18 mouse cellular contexts compared by ENCODE assay signal in the genomic region with DNA sequence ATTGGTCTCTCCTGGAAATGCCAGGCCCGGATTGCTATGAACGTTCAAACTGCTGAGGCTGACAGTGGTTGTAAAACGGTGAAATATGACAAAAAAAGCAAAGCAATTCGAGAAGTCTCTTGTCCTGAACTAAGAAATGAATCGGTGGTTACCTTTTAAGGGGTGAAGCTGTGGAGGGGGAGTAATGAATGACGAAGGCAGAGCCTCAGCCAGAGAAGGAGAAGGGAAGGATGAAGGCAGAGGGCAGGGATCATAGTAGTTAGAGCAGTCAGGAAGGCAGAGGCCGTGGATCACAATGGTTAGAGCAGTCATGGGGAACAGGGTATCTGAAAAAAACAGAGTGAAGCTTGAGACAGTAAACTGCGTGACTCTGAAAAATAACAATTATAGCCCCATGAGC.
A peak's percentile ranks its signal among the peaks of the same experiment; 100 is the strongest.
DNase-seq lines count a peak whose midpoint lies in the region; ATAC-seq and TF ChIP-seq lines count a peak whose summit lies in the region.
"Had no signal": no experiment of that assay in that cellular context is flagged by ENCODE, and none has a peak within 500 bp of the region (broad histone marks: within the 10 kb centered on the region; RNA-seq: fewer than 3 reads in every experiment).

No protein-coding gene starts in this region.

- H3K4me3 ChIP-seq in kidney, embryonic 15.5 days (replicated peaks), result no peak overlapping the region
- H3K4me3 ChIP-seq in kidney, adult 2 months (ENCODE audit: insufficient read depth, low read depth, low read length), result no peak overlapping the region
- no peak overlapping the region for H3K4me3 ChIP-seq in kidney, postnatal 0 days (replicated peaks; ENCODE audit: low read depth, low read length)
- H3K4me3 ChIP-seq: embryonic facial prominence, embryonic 10.5 days; embryonic facial prominence, embryonic 12.5 days; forebrain, embryonic 13.5 days; forebrain, embryonic 15.5 days had no signal

- 0 out of 2 replicates have a peak, but pooled peaks cover 3% of the 10 kb centered on the region for H3K4me1 ChIP-seq in kidney, embryonic 15.5 days
- H3K4me1 ChIP-seq in kidney, adult 2 months (ENCODE audit: control insufficient read depth, insufficient read depth, low read length), result no peaks in the 10 kb centered on the region
- H3K4me1 ChIP-seq in kidney, postnatal 0 days (replicated peaks; ENCODE audit: insufficient read depth, low read length), result no peaks in the 10 kb centered on the region
- H3K4me1 ChIP-seq: embryonic facial prominence, embryonic 10.5 days; embryonic facial prominence, embryonic 12.5 days had no signal

- no peak for TF ChIP-seq POLR2A in kidney, adult 2 months (IDR thresholded peaks at IDR 0.05; ENCODE audit: low read depth, low read length)

- ATAC-seq in kidney, embryonic 15.5 days (replicated peaks; ENCODE audit: low FRiP score), result peak; percentile 66
- no peak for ATAC-seq in kidney, postnatal 0 days (replicated peaks; ENCODE audit: low FRiP score, low read depth)
- ATAC-seq: forebrain, embryonic 13.5 days; forebrain, embryonic 15.5 days; forebrain, postnatal 0 days had no signal

- 20% methylated on average over 8 of the region's 8 CpGs for WGBS in kidney, embryonic 15.5 days
- WGBS in kidney, adult 2 months, result 28% methylated on average over 8 of the region's 8 CpGs
- 24% methylated on average over 8 of the region's 8 CpGs for WGBS in kidney, postnatal 0 days

- no peak for DNase-seq in kidney, adult 2 months
- peak; percentile 48 for DNase-seq in kidney, postnatal 0 days (ENCODE audit: low spot score)
- DNase-seq in kidney, postnatal 36 days, result no peak
- no peak for DNase-seq in cerebellum, postnatal 25 days
- DNase-seq: adrenal gland, adult 2 months; adrenal gland, postnatal 10 days; adrenal gland, postnatal 25 days; cerebellum, adult 11 months; cerebellum, adult 18-20 months; cerebellum, adult 8-10 months; cerebellum, adult 9-11 months; cerebellum, postnatal 14 days; forebrain, postnatal 0 days had no signal

- no peaks in the 10 kb centered on the region for H3K36me3 ChIP-seq in kidney, embryonic 15.5 days
- no peaks in the 10 kb centered on the region for H3K36me3 ChIP-seq in kidney, adult 2 months (ENCODE audit: control insufficient read depth, insufficient read depth, low read length)
- H3K36me3 ChIP-seq in kidney, postnatal 0 days (ENCODE audit: insufficient read depth, low read length), result no peaks in the 10 kb centered on the region
- H3K36me3 ChIP-seq: embryonic facial prominence, embryonic 10.5 days; embryonic facial prominence, embryonic 12.5 days; forebrain, embryonic 15.5 days had no signal

- no peak overlapping the region for H3K4me2 ChIP-seq in kidney, embryonic 15.5 days
- H3K4me2 ChIP-seq in kidney, postnatal 0 days (ENCODE audit: low read length), result no peak overlapping the region
- H3K4me2 ChIP-seq: embryonic facial prominence, embryonic 12.5 days; forebrain, embryonic 13.5 days; forebrain, embryonic 15.5 days had no signal

- no peaks in the 10 kb centered on the region for H3K27me3 ChIP-seq in kidney, embryonic 15.5 days
- H3K27me3 ChIP-seq in kidney, adult 2 months (replicated peaks; ENCODE audit: control insufficient read depth, insufficient read depth, low read length), result no peaks in the 10 kb centered on the region
- H3K27me3 ChIP-seq in kidney, postnatal 0 days (ENCODE audit: insufficient read depth, low read length), result no peaks in the 10 kb centered on the region
- H3K27me3 ChIP-seq: embryonic facial prominence, embryonic 12.5 days; forebrain, embryonic 13.5 days; forebrain, embryonic 15.5 days had no signal

- no peak for TF ChIP-seq CTCF in kidney, adult 2 months (conservative IDR thresholded peaks at IDR 0.05; ENCODE audit: insufficient read depth, insufficient read length, low read depth, low read length)
- TF ChIP-seq CTCF in kidney, postnatal 0 days (IDR thresholded peaks at IDR 0.05; ENCODE audit: low read depth), result no peak

- no peak overlapping the region for H3K9ac ChIP-seq in kidney, embryonic 15.5 days
- no peak overlapping the region for H3K9ac ChIP-seq in kidney, postnatal 0 days (ENCODE audit: low read depth, low read length)
- H3K9ac ChIP-seq: embryonic facial prominence, embryonic 12.5 days; forebrain, embryonic 13.5 days; forebrain, embryonic 15.5 days; forebrain, postnatal 0 days had no signal

- H3K9me3 ChIP-seq in kidney, embryonic 15.5 days (replicated peaks), result no peaks in the 10 kb centered on the region
- H3K9me3 ChIP-seq in kidney, postnatal 0 days (replicated peaks; ENCODE audit: low read length), result no peaks in the 10 kb centered on the region
- H3K9me3 ChIP-seq: embryonic facial prominence, embryonic 10.5 days; embryonic facial prominence, embryonic 12.5 days; forebrain, embryonic 13.5 days; forebrain, embryonic 15.5 days had no signal

- no peak overlapping the region for H3K27ac ChIP-seq in kidney, embryonic 15.5 days
- no peak overlapping the region for H3K27ac ChIP-seq in kidney, adult 2 months (ENCODE audit: insufficient read depth, low read depth, low read length)
- no peak overlapping the region for H3K27ac ChIP-seq in kidney, postnatal 0 days
- H3K27ac ChIP-seq: embryonic facial prominence, embryonic 10.5 days; embryonic facial prominence, embryonic 12.5 days; forebrain, embryonic 13.5 days; forebrain, embryonic 15.5 days had no signal
